Mouse (Mus musculus) megakaryocyte-erythroid progenitor cell, adult 5-6 weeks (primary cell): ENCODE measurements around the gene Gse1. TPM values are rescaled to one million over a fixed set of nuclear protein-coding genes. Genes with fewer than 3 reads are reported as not detected.

Experiments
- ATAC-seq: replicated peaks from 2 replicates; pipeline ENCODE4 v1.8.0; 2016; ENCODE audit warnings: mild to moderate bottlenecking, inconsistent platforms; ENCODE audit not compliant: severe bottlenecking, poor library complexity, low FRiP score, low TSS enrichment
- total RNA-seq, 2 experiments: library from RNA; stranded (forward) in 1 of 2; stranded (reverse) in 1 of 2; fragments of 200-1000, 215-1000 nt in 1 of 2; fragments of >200 nt in 1 of 2; fragmentation: Nextera tagmentation in 1 of 2; gene quantifications; 2 replicates each; pipeline ENCODE4 v1.2.3; 2014 to 2017

Gse1 gene
- total RNA-seq, 2 experiments from 2014 or later = 27.2 to 80.6 TPM

GRCm38 (mm10) chr8:120581329-120581728 is 353.1 kb downstream of the Gse1 start:
- ATAC-seq = no peak

- ATAC-seq = no peak
Measured at GRCm38 (mm10) chr8:120581811-120582210, 353.6 kb downstream of the Gse1 start.

- no peak for ATAC-seq
Measured at GRCm38 (mm10) chr8:120585521-120585920, 357.3 kb downstream of the Gse1 start.

GRCm38 (mm10) chr8:120588908-120589771 is 360.9 kb downstream of the Gse1 start, which contains the start of gene Gins2:
Gene Gins2, minus strand, starts transcription at chr8:120589304.
- peak; percentile 94 for ATAC-seq

- no peak for ATAC-seq
Measured at GRCm38 (mm10) chr8:120589921-120590320, 361.7 kb downstream of the Gse1 start.

GRCm38 (mm10) chr8:120591587-120592292 is 363.5 kb downstream of the Gse1 start:
- no peak for ATAC-seq

- ATAC-seq = no peak
Measured at GRCm38 (mm10) chr8:120594571-120594970, 366.3 kb downstream of the Gse1 start.

- peak; percentile 78 for ATAC-seq
Measured at GRCm38 (mm10) chr8:120595963-120596362, 367.7 kb downstream of the Gse1 start.

- no peak for ATAC-seq
Measured at GRCm38 (mm10) chr8:120598579-120598978, 370.3 kb downstream of the Gse1 start.

- 0 out of 2 replicates have a peak, but pooled peaks have one; percentile 14 for ATAC-seq
Measured at GRCm38 (mm10) chr8:120599504-120599903, 371.2 kb downstream of the Gse1 start.

- no peak for ATAC-seq
Measured at GRCm38 (mm10) chr8:120602672-120603071, 374.4 kb downstream of the Gse1 start.

GRCm38 (mm10) chr8:120607460-120607859 is 379.2 kb downstream of the Gse1 start:
- ATAC-seq = peak; percentile 19; the same call in 1 of the 2 replicates

GRCm38 (mm10) chr8:120607885-120608284 is 379.6 kb downstream of the Gse1 start:
- peak; percentile 79 for ATAC-seq

GRCm38 (mm10) chr8:120610824-120611223 is 382.6 kb downstream of the Gse1 start:
- no peak for ATAC-seq

GRCm38 (mm10) chr8:120614491-120614890 is 386.2 kb downstream of the Gse1 start:
- ATAC-seq = no peak

- ATAC-seq = no peak
Measured at GRCm38 (mm10) chr8:120616663-120617626, 388.7 kb downstream of the Gse1 start.

- ATAC-seq = peak; percentile 65
Measured at GRCm38 (mm10) chr8:120618110-120618509, 389.9 kb downstream of the Gse1 start.

- ATAC-seq = no peak
Measured at GRCm38 (mm10) chr8:120619235-120620180, 391.3 kb downstream of the Gse1 start.
